ENCODE assay signal across 7 mouse cellular contexts in genomic region chr1:170997756-170998655, GRCm38 (mm10). TPM values are rescaled to one million over a fixed set of nuclear protein-coding genes. Genes with fewer than 3 reads are reported as not detected.
A peak's percentile ranks its signal among the peaks of the same experiment; 100 is the strongest.
DNase-seq lines count a peak whose midpoint lies in the region.

No protein-coding gene starts in this region.

- DNase-seq in CD4-positive helper T cell, adult 2 months (ENCODE audit: low read depth, low spot score), result peak; percentile 42
- peak; percentile 60 for DNase-seq in MEL-GATA-1-ER (ENCODE audit: extremely low read depth, low read depth)
- DNase-seq in fibroblast of lung, adult 2 months (ENCODE audit: low read depth), result peak; percentile 86
- DNase-seq in heart, postnatal 14 days, result peak; percentile 44 to 55
- peak; percentile 35 to 48 for DNase-seq in layer of hippocampus, postnatal 36 days
- DNase-seq in lung, postnatal 10 days, result peak; percentile 52
- peak; percentile 83 to 90 for DNase-seq in right cerebral cortex, postnatal 10 days (ENCODE audit: low spot score in 2 of 2)

- intact Hi-C loops in heart, postnatal 14 days (cut with DNase I), result no loop called here

RNA-seq across cellular contexts. Expression of gene Fcgr4, which starts 20.7 kb away (rescaled TPM):
- under 1 TPM; 0.22 to 0.29 TPM for total RNA-seq in heart, postnatal 14 days (2021)
- total RNA-seq in layer of hippocampus, postnatal 36 days (2021), result under 1 TPM in 1 of 2 experiments, not detected in 1; 0.30 TPM

RNA-seq across cellular contexts. Expression of gene Fcgr2b, which starts 21.7 kb away (rescaled TPM):
- total RNA-seq in heart, postnatal 14 days (2021), result 1 to 10 TPM; 5.2 to 6.0 TPM
- 1 to 10 TPM; 4.5 to 4.6 TPM for total RNA-seq in layer of hippocampus, postnatal 36 days (2021)

Comparison
In these comparisons a context has a peak if more than half of its experiments do, and no peak if none do; other contexts are left out.
1. Peak in every context shown above with its lines: DNase-seq.